Mouse (Mus musculus): Measurements from ENCODE around the gene Tas2r143.

Tas2r143 gene

GRCm38 (mm10) chr6:42397041-42397657 is 2.9 kb upstream of the Tas2r143 start:
- no peak for DNase-seq (ENCODE audit: extremely low spot score)

- no peak for DNase-seq (ENCODE audit: extremely low spot score)
These were observed 1.8 kb upstream of the Tas2r143 start for GRCm38 (mm10) chr6:42398285-42398684.

GRCm38 (mm10) chr6:42398998-42399397 is 1.0 kb upstream of the Tas2r143 start:
- DNase-seq (ENCODE audit: extremely low spot score) = no peak

- DNase-seq (ENCODE audit: extremely low spot score) = no peak
These were observed 5.1 kb downstream of the Tas2r143 start, which contains the start of gene Tas2r135 for GRCm38 (mm10) chr6:42405134-42405533. Gene Tas2r135 (plus strand): TSS chr6:42405434.

- DNase-seq (ENCODE audit: extremely low spot score) = no peak
These were observed 19.4 kb downstream of the Tas2r143 start for GRCm38 (mm10) chr6:42419443-42419842.

- DNase-seq (ENCODE audit: extremely low spot score) = no peak
These were observed 21.4 kb downstream of the Tas2r143 start for GRCm38 (mm10) chr6:42421439-42421838.

- DNase-seq (ENCODE audit: extremely low spot score) = no peak
These were observed 24.4 kb downstream of the Tas2r143 start for GRCm38 (mm10) chr6:42424472-42424871.

GRCm38 (mm10) chr6:42426337-42426736 is 26.3 kb downstream of the Tas2r143 start:
- DNase-seq (ENCODE audit: extremely low spot score) = no peak

GRCm38 (mm10) chr6:42433554-42433953 is 33.5 kb downstream of the Tas2r143 start:
- DNase-seq (ENCODE audit: extremely low spot score) = no peak

GRCm38 (mm10) chr6:42434446-42434845 is 34.4 kb downstream of the Tas2r143 start, which contains the start of gene Tas2r126:
Gene Tas2r126 (plus strand): TSS chr6:42434535.
- no peak for DNase-seq (ENCODE audit: extremely low spot score)

- no peak for DNase-seq (ENCODE audit: extremely low spot score)
These were observed 35.5 kb downstream of the Tas2r143 start for GRCm38 (mm10) chr6:42435490-42435889.

GRCm38 (mm10) chr6:42441395-42441794 is 41.4 kb downstream of the Tas2r143 start:
- DNase-seq (ENCODE audit: extremely low spot score) = no peak

- no peak for DNase-seq (ENCODE audit: extremely low spot score)
These were observed 44.5 kb downstream of the Tas2r143 start for GRCm38 (mm10) chr6:42444491-42444890.

- no peak for DNase-seq (ENCODE audit: extremely low spot score)
These were observed 47.3 kb downstream of the Tas2r143 start for GRCm38 (mm10) chr6:42447381-42447780.

Data from embryo, embryonic 9.5 days (tissue).